Mouse (Mus musculus): ENCODE data around the gene Nup54.

DNA sequence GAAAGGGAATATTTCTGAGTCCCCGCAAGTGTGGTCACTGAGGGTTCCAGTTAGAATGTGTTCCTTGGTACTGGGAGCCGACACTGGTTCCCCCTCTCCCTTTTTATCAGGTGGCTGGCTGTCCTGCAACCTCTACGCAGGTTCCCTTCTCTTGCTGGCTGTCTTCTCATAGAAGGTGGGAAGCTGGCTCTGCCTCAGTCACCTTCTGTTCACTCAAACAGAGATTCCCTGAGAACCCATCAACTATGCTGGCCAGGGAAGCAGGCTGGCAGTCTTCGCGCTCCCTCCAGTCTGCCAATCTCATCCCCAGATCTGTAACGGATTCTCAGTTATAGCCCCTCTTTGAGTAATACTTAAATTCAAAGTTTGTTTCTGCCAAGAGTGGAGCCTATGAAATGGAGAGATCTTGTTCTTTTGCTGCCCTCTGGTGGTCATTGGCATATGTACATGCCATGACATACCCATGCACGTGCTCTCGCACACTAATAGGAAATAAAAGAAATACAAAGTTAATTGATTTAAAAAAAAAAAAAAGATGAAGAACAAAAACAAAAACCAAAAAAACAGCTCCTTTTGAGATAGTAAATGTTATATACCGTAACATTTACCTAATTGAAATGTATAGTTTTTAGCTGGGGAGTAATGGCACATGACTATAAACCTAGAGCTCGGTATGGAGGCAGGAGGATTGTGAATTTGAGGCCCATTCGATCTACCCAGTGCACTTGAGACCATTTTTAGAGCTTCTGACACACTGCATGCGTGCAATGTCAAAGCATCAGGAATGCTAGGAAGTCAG is 53.3 kb downstream of the Nup54 start:
- TF ChIP-seq CTCF (IDR thresholded peaks at IDR 0.05; ENCODE audit: borderline replicate concordance, insufficient read depth, low read length) (peak; percentile 39; the same call in 1 of the 2 replicates), POLR2A (IDR thresholded peaks at IDR 0.05; ENCODE audit: low read depth, low read length) (no peak)
